Comparison of ENCODE assay signal across 25 mouse cellular contexts in genomic region chr12:40152353-40153069, GRCm38 (mm10). TPM values are rescaled to one million over a fixed set of nuclear protein-coding genes. Genes with fewer than 3 reads are reported as not detected.
DNase-seq lines count a peak whose midpoint lies in the region; ATAC-seq and TF ChIP-seq lines count a peak whose summit lies in the region.
"Had no signal": no experiment of that assay in that cellular context is flagged by ENCODE, and none has a peak within 500 bp of the region (broad histone marks: within the 10 kb centered on the region; RNA-seq: fewer than 3 reads in every experiment).

No protein-coding gene starts in this region.

- H3K4me1 ChIP-seq in embryonic facial prominence, embryonic 11.5 days (ENCODE audit: control insufficient read depth, insufficient read depth, low read length), result no peaks in the 10 kb centered on the region
- peaks cover 3% of the 10 kb centered on the region; the same call in 1 of the 2 replicates for H3K4me1 ChIP-seq in embryonic facial prominence, embryonic 10.5 days
- H3K4me1 ChIP-seq: forebrain, embryonic 13.5 days; hindbrain, embryonic 15.5 days; intestine, embryonic 15.5 days; neural tube, embryonic 12.5 days had no signal

- no peaks in the 10 kb centered on the region for H3K9me3 ChIP-seq in embryonic facial prominence, embryonic 11.5 days (replicated peaks; ENCODE audit: control insufficient read depth, low read length)
- H3K9me3 ChIP-seq in embryonic facial prominence, embryonic 10.5 days, result no peaks in the 10 kb centered on the region
- H3K9me3 ChIP-seq: forebrain, embryonic 13.5 days; hindbrain, embryonic 15.5 days; intestine, embryonic 15.5 days; neural tube, embryonic 12.5 days had no signal

- no peak overlapping the region for H3K27ac ChIP-seq in embryonic facial prominence, embryonic 11.5 days (replicated peaks; ENCODE audit: low read depth, low read length)
- H3K27ac ChIP-seq in embryonic facial prominence, embryonic 10.5 days (replicated peaks), result no peak overlapping the region
- no peak overlapping the region for H3K27ac ChIP-seq in left cerebral cortex, adult 2 months
- H3K27ac ChIP-seq: forebrain, embryonic 13.5 days; hindbrain, embryonic 15.5 days; intestine, embryonic 15.5 days; neural tube, embryonic 12.5 days had no signal

- H3K4me2 ChIP-seq in embryonic facial prominence, embryonic 11.5 days (ENCODE audit: low read depth, low read length), result no peak overlapping the region
- H3K4me2 ChIP-seq: forebrain, embryonic 13.5 days; hindbrain, embryonic 15.5 days; intestine, embryonic 15.5 days; liver, embryonic 11.5 days; midbrain, embryonic 11.5 days; neural tube, embryonic 12.5 days had no signal

- intact Hi-C loops in left cerebral cortex, adult 2 months (cut with DNase I), result no loop called here

- no peak overlapping the region for H3K4me3 ChIP-seq in embryonic facial prominence, embryonic 11.5 days (ENCODE audit: low read depth, low read length)
- H3K4me3 ChIP-seq in embryonic facial prominence, embryonic 10.5 days, result no peak overlapping the region
- H3K4me3 ChIP-seq in left cerebral cortex, adult 2 months, result no peak overlapping the region
- H3K4me3 ChIP-seq: forebrain, embryonic 13.5 days; hindbrain, embryonic 15.5 days; intestine, embryonic 15.5 days; neural tube, embryonic 12.5 days had no signal

- no peak overlapping the region for H3K9ac ChIP-seq in embryonic facial prominence, embryonic 11.5 days (replicated peaks; ENCODE audit: low read length)
- H3K9ac ChIP-seq: forebrain, embryonic 13.5 days; hindbrain, embryonic 15.5 days; intestine, embryonic 15.5 days; neural tube, embryonic 12.5 days had no signal

- no peak for ATAC-seq in embryonic facial prominence, embryonic 11.5 days (replicated peaks; ENCODE audit: insufficient number of reproducible peaks, low FRiP score, low TSS enrichment, low read depth)
- peak; percentile 53; the same call in 1 of the 2 replicates for ATAC-seq in common myeloid progenitor, adult 5-6 weeks (replicated peaks; ENCODE audit: low read depth, poor library complexity, severe bottlenecking)
- peak; percentile 75 for ATAC-seq in megakaryocyte, adult 5-6 weeks (ENCODE audit: poor library complexity, severe bottlenecking)
- ATAC-seq: forebrain, embryonic 13.5 days; intestine, embryonic 15.5 days had no signal

- WGBS in embryonic facial prominence, embryonic 11.5 days, result 64% methylated on average over 8 of the region's 8 CpGs
- WGBS in embryonic facial prominence, embryonic 10.5 days, result 72% methylated on average over 8 of the region's 8 CpGs

- TF ChIP-seq CTCF in left cerebral cortex, adult 2 months (IDR thresholded peaks at IDR 0.05), result no peak

- DNase-seq in embryonic facial prominence, embryonic 11.5 days (ENCODE audit: low spot score), result peak; percentile 52
- no peak for DNase-seq in embryonic facial prominence, embryonic 10.5 days (ENCODE audit: low spot score)
- DNase-seq in CD4-positive helper T cell, adult 2 months (ENCODE audit: low read depth, low spot score), result peak; percentile 5
- no peak for DNase-seq in right cerebral cortex, postnatal 36 days (ENCODE audit: low spot score in 2 of 2)
- no peak for DNase-seq in left cerebral cortex, adult 2 months (ENCODE audit: extremely low spot score in 1 of 2, low spot score in 2 of 2)
- no peak for DNase-seq in spleen, postnatal 4 days (ENCODE audit: low spot score in 2 of 2)
- DNase-seq: adrenal gland, postnatal 14 days; cerebellum, adult 8-10 months; heart, postnatal 36 days; kidney, adult 9 months; kidney, postnatal 25 days; lung, adult 18-20 months; lung, postnatal 36 days; right cerebral cortex, adult 18-20 months had no signal

- no peaks in the 10 kb centered on the region for H3K27me3 ChIP-seq in embryonic facial prominence, embryonic 11.5 days (ENCODE audit: control insufficient read depth, insufficient read depth, low read length)
- H3K27me3 ChIP-seq in embryonic facial prominence, embryonic 10.5 days (replicated peaks; ENCODE audit: low read depth, poor library complexity, severe bottlenecking), result no peaks in the 10 kb centered on the region
- H3K27me3 ChIP-seq: forebrain, embryonic 13.5 days; hindbrain, embryonic 15.5 days; intestine, embryonic 15.5 days; neural tube, embryonic 12.5 days had no signal

- no peaks in the 10 kb centered on the region for H3K36me3 ChIP-seq in embryonic facial prominence, embryonic 11.5 days (replicated peaks; ENCODE audit: control insufficient read depth, insufficient read depth, low read depth, low read length)
- no peaks in the 10 kb centered on the region for H3K36me3 ChIP-seq in embryonic facial prominence, embryonic 10.5 days (replicated peaks)
- H3K36me3 ChIP-seq: hindbrain, embryonic 15.5 days; intestine, embryonic 15.5 days; neural tube, embryonic 12.5 days had no signal

RNA-seq across cellular contexts. Expression of gene Scin, which starts 18.5 kb away (rescaled TPM):
- polyA plus RNA-seq in embryonic facial prominence, embryonic 11.5 days (2014; fragmentation: Nextera tagmentation; extraction: Ambion mirVana), result 0.21 and 0.42 TPM in 2 replicates
- polyA plus RNA-seq in embryonic facial prominence, embryonic 10.5 days (2016; fragmentation: Nextera tagmentation; extraction: Ambion mirVana), result 0.05 TPM in 1 of 2 replicates, not detected in the other
- 14.5 and 15.6 TPM in 2 replicates for total RNA-seq in common myeloid progenitor, adult 5-6 weeks (2017)
- total RNA-seq in megakaryocyte, adult 5-6 weeks (2015), result 0.09 and 0.78 TPM in 2 replicates
- total RNA-seq in megakaryocyte, adult 5-6 weeks (2017), result 1.2 and 1.4 TPM in 2 replicates
- not detected for total RNA-seq in left cerebral cortex, adult 2 months (2021)
- polyA plus RNA-seq: forebrain, embryonic 13.5 days had no signal

RNA-seq across cellular contexts. Expression of gene Lsmem1, which starts 46.8 kb away (rescaled TPM):
- polyA plus RNA-seq in embryonic facial prominence, embryonic 11.5 days (2014; fragmentation: Nextera tagmentation; extraction: Ambion mirVana), result 0.17 and 0.20 TPM in 2 replicates
- not detected in 2 replicates for polyA plus RNA-seq in embryonic facial prominence, embryonic 10.5 days (2016; fragmentation: Nextera tagmentation; extraction: Ambion mirVana)
- total RNA-seq in common myeloid progenitor, adult 5-6 weeks (2017), result not detected in 2 replicates
- total RNA-seq in megakaryocyte, adult 5-6 weeks (2015), result not detected in 2 replicates
- 0.26 TPM in 1 of 2 replicates, not detected in the other for total RNA-seq in megakaryocyte, adult 5-6 weeks (2017)
- total RNA-seq in left cerebral cortex, adult 2 months (2021), result 1 to 10 TPM; 1.5 to 1.7 TPM
- total RNA-seq: adrenal gland, postnatal 14 days had no signal
- polyA plus RNA-seq: forebrain, embryonic 13.5 days; gonadal fat pad, adult 2 months; intestine, embryonic 15.5 days; limb, embryonic 11.5 days; midbrain, embryonic 11.5 days; stomach, embryonic 14.5 days had no signal

Comparison
In these comparisons a context has a peak if more than half of its experiments do, and no peak if none do; other contexts are left out.
1. DNase-seq: peak in embryonic facial prominence, embryonic 11.5 days (single experiment) and CD4-positive helper T cell, adult 2 months (single experiment); none in embryonic facial prominence, embryonic 10.5 days (single experiment), right cerebral cortex, postnatal 36 days (0 of 2), left cerebral cortex, adult 2 months (0 of 2) and spleen, postnatal 4 days (0 of 2).